Mouse (Mus musculus): ENCODE results near the gene Lifr.

- TF ChIP-seq CTCF (conservative IDR thresholded peaks at IDR 0.05; ENCODE audit: low read length) (no peak), POU5F1 (IDR thresholded peaks at IDR 0.05; ENCODE audit: borderline replicate concordance, low read length) (no peak), NANOG (IDR thresholded peaks at IDR 0.05; ENCODE audit: borderline replicate concordance, low read length) (no peak)
These were observed 12.1 kb upstream of the Lifr start for GRCm38 (mm10) chr15:7078356-7078755.
